Mouse (Mus musculus): ENCODE results near the gene Slc1a3. TPM values are rescaled to one million over a fixed set of nuclear protein-coding genes. Genes with fewer than 3 reads are reported as not detected.

Gene Slc1a3
- 0.57 and 0.80 TPM in 2 replicates for polyA plus RNA-seq (2012; ENCODE audit: low replicate concordance)

DNA sequence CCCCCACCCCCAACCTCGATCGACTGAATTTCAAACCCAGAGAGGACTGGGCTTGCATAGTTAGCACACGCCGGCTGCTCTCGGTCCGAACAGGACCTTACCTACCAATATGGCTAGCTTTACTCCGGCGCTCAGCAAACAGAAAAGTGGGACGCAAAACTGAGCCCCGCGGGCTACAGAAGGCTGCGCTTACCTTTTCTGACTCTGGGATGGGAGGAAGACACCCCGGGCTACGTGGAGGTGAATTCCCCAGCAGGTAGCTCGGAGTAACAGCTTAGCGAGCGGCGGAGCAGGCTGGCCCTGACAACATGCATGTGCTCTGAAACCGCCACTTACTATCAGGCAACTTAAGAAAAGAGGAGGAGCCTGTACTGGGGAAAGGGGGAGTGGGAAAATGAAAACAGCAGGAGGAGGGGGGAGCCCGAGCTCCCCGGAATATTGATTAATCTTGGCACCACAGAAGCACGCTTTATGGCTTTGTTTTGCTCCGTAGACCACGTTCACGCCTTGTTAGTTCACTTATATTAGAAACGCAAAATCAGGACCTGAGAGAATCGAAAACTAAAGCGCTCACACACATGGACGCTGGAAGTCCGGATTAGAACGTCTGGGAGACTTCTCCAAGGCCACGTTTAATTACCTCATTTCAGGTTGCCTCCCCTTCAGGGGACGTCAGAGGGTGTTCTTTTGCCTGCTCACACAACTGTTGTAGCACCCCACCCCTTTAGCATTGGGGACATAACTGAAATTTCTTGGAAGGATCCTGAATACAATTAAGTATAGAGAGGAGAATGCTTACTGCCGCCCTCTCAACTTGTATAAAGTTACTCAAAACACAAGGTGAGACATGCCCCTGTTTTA, at the start of gene Slc1a3:
Slc1a3 (minus strand) TSS at position 619 of the 861 bp plus-strand sequence.

Other genes starting within 250 kb of the Slc1a3 start
- not detected in 2 replicates for gene Gm2310, start 190.8 kb downstream of the Slc1a3 start, polyA plus RNA-seq (2012; ENCODE audit: low replicate concordance)

Data from leukemia stem cell, adult 10-12 weeks (primary cell).